ENCODE assay signal across 9 mouse cellular contexts in the genomic region with DNA sequence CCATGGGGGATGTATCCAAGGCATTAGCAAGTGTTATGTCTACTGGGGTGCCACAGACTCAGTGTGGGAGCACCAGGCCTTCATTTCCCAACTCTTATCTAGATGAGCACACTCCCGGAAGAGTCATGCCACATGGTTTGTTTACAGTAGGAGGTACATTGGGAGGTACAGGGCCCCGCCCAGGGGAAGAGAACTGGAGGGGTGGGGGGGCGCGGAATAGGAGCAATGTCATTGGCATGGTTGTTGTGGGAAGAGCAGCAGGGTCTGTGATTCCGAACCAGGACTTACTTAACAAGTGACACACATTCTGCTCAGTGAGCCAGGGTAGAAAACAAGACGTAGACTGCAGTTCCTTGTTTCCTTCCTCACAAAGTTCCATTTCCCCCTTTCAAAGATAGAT.
DNase-seq lines count a peak whose midpoint lies in the region; ATAC-seq and TF ChIP-seq lines count a peak whose summit lies in the region.
"Had no signal": no experiment of that assay in that cellular context is flagged by ENCODE, and none has a peak within 500 bp of the region (broad histone marks: within the 10 kb centered on the region; RNA-seq: fewer than 3 reads in every experiment).

No protein-coding gene starts in this region.

- H3K9ac ChIP-seq in kidney, embryonic 16.5 days (replicated peaks; ENCODE audit: low read length): no peak overlapping the region
- no peak overlapping the region for H3K9ac ChIP-seq in heart, embryonic 16.5 days (ENCODE audit: low read length)
- no peak overlapping the region for H3K9ac ChIP-seq in forebrain, embryonic 14.5 days (ENCODE audit: low read length)
- H3K9ac ChIP-seq: lung, embryonic 14.5 days had no signal

- no peak overlapping the region for H3K4me3 ChIP-seq in kidney, embryonic 16.5 days (ENCODE audit: low read length)
- no peak overlapping the region for H3K4me3 ChIP-seq in heart, embryonic 16.5 days (ENCODE audit: low read length)
- no peak overlapping the region for H3K4me3 ChIP-seq in thymus, adult 2 months (ENCODE audit: control insufficient read depth, insufficient read depth, low read length)
- no peak overlapping the region for H3K4me3 ChIP-seq in forebrain, embryonic 14.5 days (ENCODE audit: low read depth, low read length)

- H3K27ac ChIP-seq in kidney, embryonic 16.5 days (ENCODE audit: low read length): no peak overlapping the region
- H3K27ac ChIP-seq in heart, embryonic 16.5 days (ENCODE audit: low read length): peak overlapping the region; percentile 43
- H3K27ac ChIP-seq in thymus, adult 2 months (ENCODE audit: control insufficient read depth, insufficient read depth, low read length): peak overlapping the region; percentile 90
- H3K27ac ChIP-seq in forebrain, embryonic 14.5 days (ENCODE audit: low read depth, low read length): no peak overlapping the region

- WGBS in kidney, embryonic 16.5 days: 83% methylated on average over 6 of the region's 6 CpGs
- WGBS in heart, embryonic 16.5 days: 75% methylated on average over 6 of the region's 6 CpGs
- 32% methylated on average over 6 of the region's 6 CpGs for WGBS in thymus, adult 2 months
- WGBS in forebrain, embryonic 14.5 days: 90% methylated on average over 6 of the region's 6 CpGs

- no peak for TF ChIP-seq CTCF in thymus, adult 2 months (IDR thresholded peaks at IDR 0.05; ENCODE audit: borderline replicate concordance, control insufficient read depth, extremely low read depth, insufficient read depth, low read length, poor library complexity)

- no peaks in the 10 kb centered on the region for H3K36me3 ChIP-seq in kidney, embryonic 16.5 days (ENCODE audit: insufficient read depth, low read length)
- no peaks in the 10 kb centered on the region; the same call in 1 of the 2 replicates for H3K36me3 ChIP-seq in heart, embryonic 16.5 days (ENCODE audit: control insufficient read depth, insufficient read depth)
- H3K36me3 ChIP-seq in thymus, adult 2 months (ENCODE audit: control insufficient read depth, insufficient read depth, low read length): no peaks in the 10 kb centered on the region
- H3K36me3 ChIP-seq in forebrain, embryonic 14.5 days (ENCODE audit: control insufficient read depth, insufficient read depth, low read length): no peaks in the 10 kb centered on the region

- no peak for ATAC-seq in kidney, embryonic 16.5 days (ENCODE audit: low FRiP score, low TSS enrichment)
- ATAC-seq in heart, embryonic 16.5 days (replicated peaks; ENCODE audit: extremely low read depth, insufficient read depth, low FRiP score): no peak; the same call in 1 of the 2 replicates
- ATAC-seq in forebrain, embryonic 14.5 days: no peak

- H3K9me3 ChIP-seq in kidney, embryonic 16.5 days (ENCODE audit: low read length): no peaks in the 10 kb centered on the region
- H3K9me3 ChIP-seq in heart, embryonic 16.5 days (replicated peaks; ENCODE audit: control insufficient read depth, low read length): no peaks in the 10 kb centered on the region
- H3K9me3 ChIP-seq in forebrain, embryonic 14.5 days (replicated peaks; ENCODE audit: control insufficient read depth, low read length): no peaks in the 10 kb centered on the region

- H3K27me3 ChIP-seq in kidney, embryonic 16.5 days (ENCODE audit: insufficient read depth, low read length): no peaks in the 10 kb centered on the region
- H3K27me3 ChIP-seq in heart, embryonic 16.5 days (ENCODE audit: control insufficient read depth, insufficient read depth, low read length): no peaks in the 10 kb centered on the region
- no peaks in the 10 kb centered on the region for H3K27me3 ChIP-seq in thymus, adult 2 months (ENCODE audit: control insufficient read depth, insufficient read depth, low read length)
- no peaks in the 10 kb centered on the region for H3K27me3 ChIP-seq in forebrain, embryonic 14.5 days (replicated peaks; ENCODE audit: control insufficient read depth, insufficient read depth, low read length)

- peaks cover 2% of the 10 kb centered on the region; the same call in 1 of the 2 replicates for H3K4me1 ChIP-seq in kidney, embryonic 16.5 days (ENCODE audit: insufficient read depth, low read length)
- H3K4me1 ChIP-seq in heart, embryonic 16.5 days (ENCODE audit: control insufficient read depth, insufficient read depth, low read length): no peaks in the 10 kb centered on the region
- peaks cover 16% of the 10 kb centered on the region for H3K4me1 ChIP-seq in thymus, adult 2 months (replicated peaks; ENCODE audit: control insufficient read depth, insufficient read depth, low read length)
- H3K4me1 ChIP-seq in forebrain, embryonic 14.5 days (ENCODE audit: control insufficient read depth, insufficient read depth, low read length): no peaks in the 10 kb centered on the region

- no peak overlapping the region for H3K4me2 ChIP-seq in kidney, embryonic 16.5 days (replicated peaks; ENCODE audit: low read depth, low read length)
- H3K4me2 ChIP-seq in heart, embryonic 16.5 days (ENCODE audit: low read depth, low read length): no peak overlapping the region
- no peak overlapping the region for H3K4me2 ChIP-seq in forebrain, embryonic 14.5 days (ENCODE audit: low read length)
- H3K4me2 ChIP-seq: lung, embryonic 14.5 days had no signal

- DNase-seq in kidney, postnatal 10 days: peak; percentile 18
- DNase-seq in lung, postnatal 25 days (ENCODE audit: low spot score): peak; percentile 58
- DNase-seq in thymus, adult 2 months: peak; percentile 42
- no peak for DNase-seq in cerebellum, adult 9-10 months
- DNase-seq in forebrain, embryonic 14.5 days (ENCODE audit: low spot score): no peak
- DNase-seq in urinary bladder, postnatal 14 days (ENCODE audit: low spot score): no peak

- TF ChIP-seq POLR2A in thymus, adult 2 months (IDR thresholded peaks at IDR 0.05; ENCODE audit: control insufficient read depth, extremely low read depth, insufficient read depth, low read length, poor library complexity): no peak

Comparison
In these comparisons a context has a peak if more than half of its experiments do, and no peak if none do; other contexts are left out.
1. DNase-seq: peak in kidney, postnatal 10 days (single experiment), lung, postnatal 25 days (single experiment) and thymus, adult 2 months (single experiment); none in cerebellum, adult 9-10 months (single experiment), forebrain, embryonic 14.5 days (single experiment) and urinary bladder, postnatal 14 days (single experiment).
2. H3K27ac ChIP-seq: peak in heart, embryonic 16.5 days (single experiment) and thymus, adult 2 months (single experiment); none in kidney, embryonic 16.5 days (single experiment) and forebrain, embryonic 14.5 days (single experiment).